Mouse (Mus musculus): ENCODE measurements around the gene Igfbp7. TPM values are rescaled to one million over a fixed set of nuclear protein-coding genes. Genes with fewer than 3 reads are reported as not detected.

Igfbp7 gene
- polyA plus RNA-seq, 1 experiment from 2014 or later: 78.7 TPM

- WGBS: 71% methylated on average over 9 of the region's 9 CpGs
- H3K4me1 ChIP-seq (ENCODE audit: control insufficient read depth, insufficient read depth, low read depth, low read length): no peaks in the 10 kb centered on the region
Measured at GRCm38 (mm10) chr5:77433561-77433960, 25.7 kb upstream of the Igfbp7 start.

GRCm38 (mm10) chr5:77433119-77433518 is 25.3 kb upstream of the Igfbp7 start:
- no peak for ATAC-seq
- Histone ChIP-seq H3K27me3 (replicated peaks; ENCODE audit: control insufficient read depth, insufficient read depth, low read length) (no peaks in the 10 kb centered on the region), H3K4me3 (ENCODE audit: low read length) (no peak overlapping the region), H3K4me1 (ENCODE audit: control insufficient read depth, insufficient read depth, low read depth, low read length) (no peaks in the 10 kb centered on the region), H3K4me2 (ENCODE audit: low read length) (no peak overlapping the region), H3K9me3 (ENCODE audit: control insufficient read depth, low read length) (no peaks in the 10 kb centered on the region), H3K36me3 (ENCODE audit: control insufficient read depth, insufficient read depth, low read length) (no peaks in the 10 kb centered on the region), H3K27ac (ENCODE audit: low read depth, low read length) (no peak overlapping the region), H3K9ac (ENCODE audit: low read depth, low read length) (no peak overlapping the region)
- 52% methylated on average over 3 of the region's 3 CpGs for WGBS

More at GRCm38 (mm10) chr5:77433561-77433960, 25.7 kb upstream of the Igfbp7 start:
- H3K4me2 ChIP-seq (ENCODE audit: low read length): no peak overlapping the region
- H3K9me3 ChIP-seq (ENCODE audit: control insufficient read depth, low read length): no peaks in the 10 kb centered on the region
- no peaks in the 10 kb centered on the region for H3K36me3 ChIP-seq (ENCODE audit: control insufficient read depth, insufficient read depth, low read length)
- no peaks in the 10 kb centered on the region for H3K27me3 ChIP-seq (replicated peaks; ENCODE audit: control insufficient read depth, insufficient read depth, low read length)
- no peak overlapping the region for H3K4me3 ChIP-seq (ENCODE audit: low read length)
- H3K9ac ChIP-seq (ENCODE audit: low read depth, low read length): no peak overlapping the region
- H3K27ac ChIP-seq (ENCODE audit: low read depth, low read length): no peak overlapping the region
- peak; percentile 30; the same call in 1 of the 2 replicates for ATAC-seq

GRCm38 (mm10) chr5:77432446-77432845 is 24.6 kb upstream of the Igfbp7 start:
- ATAC-seq: no peak
- Histone ChIP-seq H3K9ac (ENCODE audit: low read depth, low read length) (no peak overlapping the region), H3K4me3 (ENCODE audit: low read length) (no peak overlapping the region), H3K9me3 (ENCODE audit: control insufficient read depth, low read length) (no peaks in the 10 kb centered on the region), H3K4me1 (ENCODE audit: control insufficient read depth, insufficient read depth, low read depth, low read length) (no peaks in the 10 kb centered on the region), H3K4me2 (ENCODE audit: low read length) (no peak overlapping the region), H3K36me3 (ENCODE audit: control insufficient read depth, insufficient read depth, low read length) (no peaks in the 10 kb centered on the region), H3K27ac (ENCODE audit: low read depth, low read length) (no peak overlapping the region), H3K27me3 (replicated peaks; ENCODE audit: control insufficient read depth, insufficient read depth, low read length) (no peaks in the 10 kb centered on the region)
- 69% methylated on average over 2 of the region's 2 CpGs for WGBS

GRCm38 (mm10) chr5:77431068-77431467 is 23.2 kb upstream of the Igfbp7 start:
- H3K36me3 ChIP-seq (ENCODE audit: control insufficient read depth, insufficient read depth, low read length): no peaks in the 10 kb centered on the region
- H3K27ac ChIP-seq (ENCODE audit: low read depth, low read length): no peak overlapping the region
- H3K9ac ChIP-seq (ENCODE audit: low read depth, low read length): no peak overlapping the region
- WGBS: 82% methylated on average over 9 of the region's 9 CpGs
- no peaks in the 10 kb centered on the region for H3K27me3 ChIP-seq (replicated peaks; ENCODE audit: control insufficient read depth, insufficient read depth, low read length)
- ATAC-seq: no peak
- H3K4me1 ChIP-seq (ENCODE audit: control insufficient read depth, insufficient read depth, low read depth, low read length): no peaks in the 10 kb centered on the region
- H3K4me2 ChIP-seq (ENCODE audit: low read length): no peak overlapping the region
- H3K9me3 ChIP-seq (ENCODE audit: control insufficient read depth, low read length): no peaks in the 10 kb centered on the region
- no peak overlapping the region for H3K4me3 ChIP-seq (ENCODE audit: low read length)

- H3K9ac ChIP-seq (ENCODE audit: low read depth, low read length): no peak overlapping the region
- ATAC-seq: no peak
- no peaks in the 10 kb centered on the region for H3K4me1 ChIP-seq (ENCODE audit: control insufficient read depth, insufficient read depth, low read depth, low read length)
- H3K36me3 ChIP-seq (ENCODE audit: control insufficient read depth, insufficient read depth, low read length): no peaks in the 10 kb centered on the region
- H3K4me3 ChIP-seq (ENCODE audit: low read length): no peak overlapping the region
- 63% methylated on average over 11 of the region's 11 CpGs for WGBS
- no peak overlapping the region for H3K27ac ChIP-seq (ENCODE audit: low read depth, low read length)
- no peaks in the 10 kb centered on the region for H3K9me3 ChIP-seq (ENCODE audit: control insufficient read depth, low read length)
- no peaks in the 10 kb centered on the region for H3K27me3 ChIP-seq (replicated peaks; ENCODE audit: control insufficient read depth, insufficient read depth, low read length)
- H3K4me2 ChIP-seq (ENCODE audit: low read length): no peak overlapping the region
Measured at GRCm38 (mm10) chr5:77430471-77430870, 22.6 kb upstream of the Igfbp7 start.

- H3K4me3 ChIP-seq (ENCODE audit: low read length): no peak overlapping the region
- H3K27me3 ChIP-seq (replicated peaks; ENCODE audit: control insufficient read depth, insufficient read depth, low read length): no peaks in the 10 kb centered on the region
- no peaks in the 10 kb centered on the region for H3K36me3 ChIP-seq (ENCODE audit: control insufficient read depth, insufficient read depth, low read length)
- no peak overlapping the region for H3K27ac ChIP-seq (ENCODE audit: low read depth, low read length)
- no peak for ATAC-seq
- no peak overlapping the region for H3K9ac ChIP-seq (ENCODE audit: low read depth, low read length)
- no peaks in the 10 kb centered on the region for H3K9me3 ChIP-seq (ENCODE audit: control insufficient read depth, low read length)
- 71% methylated on average over 4 of the region's 4 CpGs for WGBS
- H3K4me1 ChIP-seq (ENCODE audit: control insufficient read depth, insufficient read depth, low read depth, low read length): no peaks in the 10 kb centered on the region
- H3K4me2 ChIP-seq (ENCODE audit: low read length): no peak overlapping the region
Measured at GRCm38 (mm10) chr5:77430049-77430448, 22.2 kb upstream of the Igfbp7 start.

GRCm38 (mm10) chr5:77428526-77428925 is 20.7 kb upstream of the Igfbp7 start:
- H3K4me3 ChIP-seq (ENCODE audit: low read length): no peak overlapping the region
- no peak for ATAC-seq
- H3K9me3 ChIP-seq (ENCODE audit: control insufficient read depth, low read length): no peaks in the 10 kb centered on the region; the same call in 1 of the 2 replicates
- no peaks in the 10 kb centered on the region for H3K4me1 ChIP-seq (ENCODE audit: control insufficient read depth, insufficient read depth, low read depth, low read length)
- H3K9ac ChIP-seq (ENCODE audit: low read depth, low read length): no peak overlapping the region
- H3K36me3 ChIP-seq (ENCODE audit: control insufficient read depth, insufficient read depth, low read length): no peaks in the 10 kb centered on the region
- no peak overlapping the region for H3K27ac ChIP-seq (ENCODE audit: low read depth, low read length)
- WGBS: 79% methylated on average over 4 of the region's 4 CpGs
- H3K4me2 ChIP-seq (ENCODE audit: low read length): no peak overlapping the region
- no peaks in the 10 kb centered on the region for H3K27me3 ChIP-seq (replicated peaks; ENCODE audit: control insufficient read depth, insufficient read depth, low read length)

GRCm38 (mm10) chr5:77427986-77428385 is 20.1 kb upstream of the Igfbp7 start:
- Histone ChIP-seq H3K4me1 (ENCODE audit: control insufficient read depth, insufficient read depth, low read depth, low read length) (no peaks in the 10 kb centered on the region), H3K9me3 (ENCODE audit: control insufficient read depth, low read length) (no peaks in the 10 kb centered on the region; the same call in 1 of the 2 replicates), H3K9ac (ENCODE audit: low read depth, low read length) (no peak overlapping the region), H3K36me3 (ENCODE audit: control insufficient read depth, insufficient read depth, low read length) (no peaks in the 10 kb centered on the region), H3K4me3 (ENCODE audit: low read length) (no peak overlapping the region), H3K27me3 (replicated peaks; ENCODE audit: control insufficient read depth, insufficient read depth, low read length) (no peaks in the 10 kb centered on the region), H3K4me2 (ENCODE audit: low read length) (no peak overlapping the region), H3K27ac (ENCODE audit: low read depth, low read length) (no peak overlapping the region)
- 81% methylated on average over 5 of the region's 5 CpGs for WGBS
- ATAC-seq: no peak

- no peak for ATAC-seq
- Histone ChIP-seq H3K9me3 (ENCODE audit: control insufficient read depth, low read length) (no peaks in the 10 kb centered on the region; the same call in 1 of the 2 replicates), H3K36me3 (ENCODE audit: control insufficient read depth, insufficient read depth, low read length) (no peaks in the 10 kb centered on the region), H3K4me1 (ENCODE audit: control insufficient read depth, insufficient read depth, low read depth, low read length) (no peaks in the 10 kb centered on the region), H3K27me3 (replicated peaks; ENCODE audit: control insufficient read depth, insufficient read depth, low read length) (no peaks in the 10 kb centered on the region), H3K4me2 (ENCODE audit: low read length) (no peak overlapping the region), H3K9ac (ENCODE audit: low read depth, low read length) (no peak overlapping the region), H3K4me3 (ENCODE audit: low read length) (no peak overlapping the region), H3K27ac (ENCODE audit: low read depth, low read length) (no peak overlapping the region)
- WGBS: 81% methylated on average over 7 of the region's 7 CpGs
Measured at GRCm38 (mm10) chr5:77425721-77426500, 18.1 kb upstream of the Igfbp7 start.

Measured in hindbrain, embryonic 16.5 days (tissue).